ENCODE assay signal across 12 mouse cellular contexts in the genomic region with DNA sequence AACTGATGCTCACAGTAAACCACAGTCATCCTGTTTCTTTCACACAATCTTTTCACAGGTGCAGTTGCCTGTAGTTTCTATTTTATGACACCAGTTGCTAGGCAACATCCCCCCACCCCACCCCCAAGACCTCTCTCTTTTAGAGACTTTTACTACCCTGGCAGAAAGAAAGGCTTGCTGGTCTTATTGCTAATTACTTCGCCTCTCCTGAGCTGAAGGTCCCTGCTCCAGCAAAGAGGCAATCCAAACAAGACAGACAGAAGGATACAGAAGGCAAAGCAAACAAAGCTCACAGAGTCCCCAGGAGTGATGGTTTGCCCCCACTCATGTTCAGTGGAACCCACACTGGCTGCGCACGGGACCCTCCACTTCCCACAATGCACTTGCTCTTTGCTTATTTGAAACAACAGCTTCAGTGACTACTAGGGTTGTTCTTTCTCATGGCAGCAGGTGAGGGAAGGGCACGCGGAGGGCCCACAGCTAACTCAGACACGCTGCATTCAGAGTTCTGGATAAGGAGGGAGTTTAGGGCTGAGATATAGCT.
A peak's percentile ranks its signal among the peaks of the same experiment; 100 is the strongest.
DNase-seq lines count a peak whose midpoint lies in the region; ATAC-seq and TF ChIP-seq lines count a peak whose summit lies in the region.
"Had no signal": no experiment of that assay in that cellular context is flagged by ENCODE, and none has a peak within 500 bp of the region (broad histone marks: within the 10 kb centered on the region; RNA-seq: fewer than 3 reads in every experiment).

No protein-coding gene starts in this region.

- no peaks in the 10 kb centered on the region for H3K27me3 ChIP-seq in heart, postnatal 0 days (ENCODE audit: control insufficient read depth, insufficient read depth, low read length)
- H3K27me3 ChIP-seq in neural tube, embryonic 14.5 days (ENCODE audit: control insufficient read depth, insufficient read depth, low read length) = no peaks in the 10 kb centered on the region
- no peaks in the 10 kb centered on the region; the same call in 1 of the 2 replicates for H3K27me3 ChIP-seq in cerebellum, adult 2 months (ENCODE audit: control insufficient read depth, insufficient read depth, low read length)

- H3K9ac ChIP-seq in heart, postnatal 0 days (replicated peaks; ENCODE audit: low read depth, low read length) = no peak overlapping the region
- H3K9ac ChIP-seq in neural tube, embryonic 14.5 days (replicated peaks; ENCODE audit: low read depth, low read length) = no peak overlapping the region

- TF ChIP-seq POLR2A in cerebellum, adult 2 months (IDR thresholded peaks at IDR 0.05; ENCODE audit: borderline replicate concordance, insufficient read depth, low read length) = no peak

- TF ChIP-seq EP300 in heart, postnatal 0 days (IDR thresholded peaks at IDR 0.05; ENCODE audit: low read depth) = no peak

- peak overlapping the region; percentile 30; the same call in 1 of the 2 replicates for H3K27ac ChIP-seq in heart, postnatal 0 days (ENCODE audit: low read depth)
- no peak overlapping the region for H3K27ac ChIP-seq in neural tube, embryonic 14.5 days (ENCODE audit: low read depth, low read length)
- no peak overlapping the region for H3K27ac ChIP-seq in cerebellum, adult 2 months (ENCODE audit: insufficient read depth, low read length)
- H3K27ac ChIP-seq: layer of hippocampus, adult 2 months; macrophage had no signal

- no peaks in the 10 kb centered on the region for H3K4me1 ChIP-seq in heart, postnatal 0 days (ENCODE audit: control insufficient read depth, insufficient read depth)
- no peaks in the 10 kb centered on the region for H3K4me1 ChIP-seq in neural tube, embryonic 14.5 days (ENCODE audit: control insufficient read depth, insufficient read depth, low read length)
- no peaks in the 10 kb centered on the region for H3K4me1 ChIP-seq in cerebellum, adult 2 months (ENCODE audit: control insufficient read depth, insufficient read depth, low read length)

- no peak for ATAC-seq in heart, postnatal 0 days (ENCODE audit: insufficient read depth, low read depth)
- peak; percentile 14; the same call in 1 of the 2 replicates for ATAC-seq in neural tube, embryonic 14.5 days (ENCODE audit: low read depth)

- TF ChIP-seq CTCF in heart, postnatal 0 days (IDR thresholded peaks at IDR 0.05; ENCODE audit: low read depth) = no peak
- no peak for TF ChIP-seq CTCF in cerebellum, adult 2 months (IDR thresholded peaks at IDR 0.05; ENCODE audit: borderline replicate concordance, insufficient read depth, low read depth, low read length)

- DNase-seq in heart, postnatal 0 days (ENCODE audit: low spot score) = no peak
- no peak for DNase-seq in heart, adult 9 months (ENCODE audit: low spot score in 2 of 2)
- DNase-seq in CD8-positive naive resting alpha-beta T cell, adult 2 months (ENCODE audit: low read depth in 2 of 2, low spot score in 2 of 2) = peak; percentile 39 to 62
- DNase-seq in hindlimb bud, embryonic 11.5 days (ENCODE audit: extremely low spot score, low read depth, low spot score) = peak; percentile 69
- DNase-seq in cerebellum, adult 2 months = no peak
- DNase-seq in urinary bladder, postnatal 4 days (ENCODE audit: low spot score in 2 of 2) = no peak
- no peak for DNase-seq in adrenal gland, postnatal 4 days (ENCODE audit: low spot score in 2 of 2)
- DNase-seq: gastrocnemius, postnatal 10 days had no signal

- no peaks in the 10 kb centered on the region for H3K9me3 ChIP-seq in heart, postnatal 0 days (replicated peaks; ENCODE audit: control insufficient read depth, low read length)
- no peaks in the 10 kb centered on the region for H3K9me3 ChIP-seq in neural tube, embryonic 14.5 days (ENCODE audit: control insufficient read depth, low read length)
- H3K9me3 ChIP-seq: G1E had no signal

- WGBS in heart, postnatal 0 days = 68% methylated on average over 6 of the region's 6 CpGs
- 12% methylated on average over 6 of the region's 6 CpGs for WGBS in neural tube, embryonic 14.5 days
- 77% methylated on average over 6 of the region's 6 CpGs for WGBS in cerebellum, adult 2 months

- H3K36me3 ChIP-seq in heart, postnatal 0 days (replicated peaks; ENCODE audit: control insufficient read depth, insufficient read depth, low read length) = no peaks in the 10 kb centered on the region
- no peaks in the 10 kb centered on the region for H3K36me3 ChIP-seq in neural tube, embryonic 14.5 days (ENCODE audit: control insufficient read depth, insufficient read depth, low read length)

- H3K4me2 ChIP-seq in heart, postnatal 0 days (ENCODE audit: low read depth, low read length) = no peak overlapping the region
- H3K4me2 ChIP-seq in neural tube, embryonic 14.5 days (ENCODE audit: low read depth, low read length) = 0 out of 2 replicates have a peak overlapping the region, but pooled peaks have one; percentile 6

- no peak overlapping the region for H3K4me3 ChIP-seq in heart, postnatal 0 days (ENCODE audit: low read depth, low read length)
- no peak overlapping the region for H3K4me3 ChIP-seq in neural tube, embryonic 14.5 days (ENCODE audit: low read depth, low read length)
- no peak overlapping the region for H3K4me3 ChIP-seq in cerebellum, adult 2 months (replicated peaks; ENCODE audit: insufficient read depth, low read depth, low read length)
- H3K4me3 ChIP-seq: layer of hippocampus, adult 2 months had no signal

Comparison
In these comparisons a context has a peak if more than half of its experiments do, and no peak if none do; other contexts are left out.
1. DNase-seq: peak in CD8-positive naive resting alpha-beta T cell, adult 2 months (2 of 2) and hindlimb bud, embryonic 11.5 days (single experiment); none in heart, postnatal 0 days (single experiment), heart, adult 9 months (0 of 2), cerebellum, adult 2 months (0 of 2), urinary bladder, postnatal 4 days (0 of 2) and adrenal gland, postnatal 4 days (0 of 2).